ENCODE assay signal across 15 mouse cellular contexts in the genomic region with DNA sequence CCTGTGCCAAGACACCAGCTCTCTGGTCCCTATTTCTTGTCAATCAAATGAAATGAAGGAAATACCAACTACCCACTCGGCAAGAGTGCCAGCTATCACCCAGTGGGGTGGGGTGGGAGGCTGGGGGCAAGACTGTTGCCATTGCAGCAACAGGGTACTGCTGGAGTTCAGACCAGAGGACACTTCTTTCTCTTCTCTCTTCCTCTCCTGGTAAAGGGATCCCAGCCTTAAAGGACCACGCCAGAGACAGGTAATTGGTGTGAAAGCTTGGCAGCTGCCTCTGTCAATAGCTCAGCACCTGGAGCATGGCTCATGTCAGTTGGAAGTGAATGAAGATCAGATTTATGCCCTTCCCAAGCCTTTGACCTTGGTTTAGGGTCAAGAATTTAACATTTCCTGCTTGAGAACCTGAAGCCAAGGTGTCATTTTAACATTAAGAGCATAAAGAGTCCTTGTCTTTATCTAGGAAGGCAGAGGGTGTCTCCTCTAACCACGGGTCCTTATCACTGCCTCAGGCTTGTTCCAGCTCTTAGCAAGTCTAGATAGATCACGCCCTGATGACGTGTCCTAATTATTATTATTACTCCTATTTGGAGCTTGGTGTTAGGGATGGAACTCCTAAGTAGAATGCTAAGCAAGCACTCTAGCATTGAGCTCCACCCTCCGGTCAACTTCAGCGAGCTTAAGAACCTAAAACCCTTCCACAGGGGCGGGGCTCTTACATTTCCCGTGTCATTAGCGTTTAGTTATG. TPM values are rescaled to one million over a fixed set of nuclear protein-coding genes. Genes with fewer than 3 reads are reported as not detected.
DNase-seq lines count a peak whose midpoint lies in the region; ATAC-seq lines count a peak whose summit lies in the region.
"Had no signal": no experiment of that assay in that cellular context is flagged by ENCODE, and none has a peak within 500 bp of the region (broad histone marks: within the 10 kb centered on the region; RNA-seq: fewer than 3 reads in every experiment).

No protein-coding gene starts in this region.

- H3K36me3 ChIP-seq in forebrain, embryonic 11.5 days (ENCODE audit: control insufficient read depth, insufficient read depth, low read length) = no peaks in the 10 kb centered on the region
- no peaks in the 10 kb centered on the region for H3K36me3 ChIP-seq in forebrain, embryonic 13.5 days (ENCODE audit: poor library complexity, severe bottlenecking)
- no peaks in the 10 kb centered on the region for H3K36me3 ChIP-seq in liver, embryonic 15.5 days (replicated peaks)
- H3K36me3 ChIP-seq: embryonic facial prominence, embryonic 13.5 days; midbrain, embryonic 13.5 days had no signal

- no peaks in the 10 kb centered on the region for H3K9me3 ChIP-seq in forebrain, embryonic 11.5 days (ENCODE audit: control insufficient read depth, low read length)
- no peaks in the 10 kb centered on the region for H3K9me3 ChIP-seq in forebrain, embryonic 13.5 days (replicated peaks)
- peaks cover 5% of the 10 kb centered on the region; the same call in 1 of the 2 replicates for H3K9me3 ChIP-seq in liver, embryonic 15.5 days (replicated peaks)
- H3K9me3 ChIP-seq: embryonic facial prominence, embryonic 13.5 days; midbrain, embryonic 13.5 days had no signal

- ATAC-seq in forebrain, embryonic 11.5 days (replicated peaks; ENCODE audit: low FRiP score) = no peak
- ATAC-seq in forebrain, embryonic 13.5 days = no peak
- ATAC-seq in liver, embryonic 15.5 days (ENCODE audit: insufficient read depth) = peak; percentile 97
- no peak for ATAC-seq in CD4-positive, CD25-positive, alpha-beta regulatory T cell, adult 4 months
- ATAC-seq: midbrain, embryonic 13.5 days had no signal

- H3K27ac ChIP-seq in forebrain, embryonic 11.5 days (ENCODE audit: low read depth, low read length) = no peak overlapping the region
- H3K27ac ChIP-seq in forebrain, embryonic 13.5 days = no peak overlapping the region
- H3K27ac ChIP-seq in liver, embryonic 15.5 days (replicated peaks) = peak overlapping the region; percentile 88
- H3K27ac ChIP-seq: embryonic facial prominence, embryonic 13.5 days; layer of hippocampus, adult 2 months; midbrain, embryonic 13.5 days had no signal

- H3K9ac ChIP-seq in forebrain, embryonic 11.5 days (ENCODE audit: low read length) = no peak overlapping the region
- H3K9ac ChIP-seq in forebrain, embryonic 13.5 days = no peak overlapping the region
- 0 out of 2 replicates have a peak overlapping the region, but pooled peaks have one; percentile 13 for H3K9ac ChIP-seq in liver, embryonic 15.5 days
- H3K9ac ChIP-seq: embryonic facial prominence, embryonic 13.5 days; midbrain, embryonic 13.5 days had no signal

- no peak overlapping the region for H3K4me2 ChIP-seq in forebrain, embryonic 11.5 days (ENCODE audit: low read depth, low read length, severe bottlenecking)
- no peak overlapping the region for H3K4me2 ChIP-seq in forebrain, embryonic 13.5 days
- peak overlapping the region; percentile 61 for H3K4me2 ChIP-seq in liver, embryonic 15.5 days
- H3K4me2 ChIP-seq: embryonic facial prominence, embryonic 13.5 days; midbrain, embryonic 13.5 days had no signal

- H3K27me3 ChIP-seq in forebrain, embryonic 11.5 days (ENCODE audit: control insufficient read depth, insufficient read depth, low read length) = no peaks in the 10 kb centered on the region
- no peaks in the 10 kb centered on the region for H3K27me3 ChIP-seq in forebrain, embryonic 13.5 days
- no peaks in the 10 kb centered on the region for H3K27me3 ChIP-seq in liver, embryonic 15.5 days
- H3K27me3 ChIP-seq: embryonic facial prominence, embryonic 13.5 days; midbrain, embryonic 13.5 days had no signal

- H3K4me3 ChIP-seq in forebrain, embryonic 11.5 days (ENCODE audit: low read depth, low read length) = no peak overlapping the region
- H3K4me3 ChIP-seq in forebrain, embryonic 13.5 days = no peak overlapping the region
- H3K4me3 ChIP-seq in liver, embryonic 15.5 days (replicated peaks) = 0 out of 2 replicates have a peak overlapping the region, but pooled peaks have one; percentile 10
- H3K4me3 ChIP-seq: embryonic facial prominence, embryonic 13.5 days; layer of hippocampus, adult 2 months; midbrain, embryonic 13.5 days had no signal

- peak; percentile 29 for DNase-seq in forebrain, embryonic 11.5 days (ENCODE audit: low spot score)
- peak; percentile 22 for DNase-seq in testis, postnatal 10 days (ENCODE audit: low spot score)
- no peak for DNase-seq in testis, postnatal 14 days (ENCODE audit: low spot score)
- DNase-seq in kidney, adult 18-20 months = no peak
- DNase-seq in frontal cortex, adult 2 months (ENCODE audit: extremely low spot score in 1 of 2, low spot score in 1 of 2) = no peak
- DNase-seq: cerebellum, postnatal 10 days; gastrocnemius, postnatal 36 days; kidney, adult 8-10 months; thymus, adult 2 months had no signal

- WGBS in forebrain, embryonic 11.5 days = 88% methylated on average over 10 of the region's 10 CpGs
- WGBS in forebrain, embryonic 13.5 days = 86% methylated on average over 10 of the region's 10 CpGs
- 23% methylated on average over 10 of the region's 10 CpGs for WGBS in liver, embryonic 15.5 days (ENCODE audit: insufficient replicate concordance)

- no peaks in the 10 kb centered on the region for H3K4me1 ChIP-seq in forebrain, embryonic 11.5 days (replicated peaks; ENCODE audit: control insufficient read depth, insufficient read depth, low read length)
- no peaks in the 10 kb centered on the region for H3K4me1 ChIP-seq in forebrain, embryonic 13.5 days
- H3K4me1 ChIP-seq in liver, embryonic 15.5 days (replicated peaks) = peaks cover 43% of the 10 kb centered on the region
- H3K4me1 ChIP-seq: embryonic facial prominence, embryonic 13.5 days; midbrain, embryonic 13.5 days had no signal

RNA-seq across cellular contexts. Expression of gene Tent5c, which starts 58.2 kb away (rescaled TPM):
- 3.1 and 3.8 TPM in 2 replicates for polyA plus RNA-seq in forebrain, embryonic 11.5 days (2014; fragmentation: Nextera tagmentation; extraction: Ambion mirVana)
- polyA plus RNA-seq in forebrain, embryonic 13.5 days (2015; fragmentation: Nextera tagmentation; extraction: Ambion mirVana) = 3.0 and 3.4 TPM in 2 replicates
- polyA plus RNA-seq in liver, embryonic 15.5 days (2015; fragmentation: Nextera tagmentation; extraction: Ambion mirVana) = 94.2 and 107 TPM in 2 replicates
- polyA plus RNA-seq in CD4-positive, CD25-positive, alpha-beta regulatory T cell, adult 4 months (2017; shearing (Covaris generic)) = 10 to 100 TPM; 37.6 to 47.6 TPM
- polyA plus RNA-seq in frontal cortex, adult 2 months (2012; rRNA removed) = 1.0 and 1.3 TPM in 2 replicates

Comparison
In these comparisons a context has a peak if more than half of its experiments do, and no peak if none do; other contexts are left out.
1. DNase-seq: peak in forebrain, embryonic 11.5 days (single experiment) and testis, postnatal 10 days (single experiment); none in testis, postnatal 14 days (single experiment), kidney, adult 18-20 months (single experiment) and frontal cortex, adult 2 months (0 of 2).